Mouse (Mus musculus): Measurements from ENCODE around the gene Cpne4. TPM values are rescaled to one million over a fixed set of nuclear protein-coding genes. Genes with fewer than 3 reads are reported as not detected.

The Cpne4 gene
- polyA plus RNA-seq (2012; rRNA removed), result 6.4 and 6.9 TPM in 2 replicates

GRCm38 (mm10) chr9:104546986-104547385, at the start of gene Cpne4:
Gene Cpne4 (plus strand): TSS chr9:104547286.

GRCm38 (mm10) chr9:105053147-105053557, 506.1 kb downstream of the Cpne4 start, which contains the start of gene Mrpl3:
Gene Mrpl3 (plus strand): TSS chr9:105053239.

Other genes with a start within 250 kb of the Cpne4 start
- gene Acpp, start 209.5 kb upstream of the Cpne4 start, polyA plus RNA-seq (2012; rRNA removed), result 0.20 and 0.68 TPM in 2 replicates

Measured in central nervous system, embryonic 14 days (tissue).